Mouse (Mus musculus) Muller cell, postnatal 12 days (primary cell): ENCODE data around the gene Hc.

Source experiments
- DNase-seq: peaks from one replicate; pipeline ENCODE4 v3.0.0-alpha.2; 2015; ENCODE audit errors: inconsistent ontology term

Gene Hc

GRCm38 (mm10) chr2:35061338-35061737 is at the start of gene Hc:
Gene Hc, minus strand, starts transcription at chr2:35061438.
- no peak for DNase-seq

- no peak for DNase-seq
These were observed 49.3 kb upstream of the Hc start for GRCm38 (mm10) chr2:35110521-35110920.

GRCm38 (mm10) chr2:35109924-35110304 is 48.7 kb upstream of the Hc start:
- no peak for DNase-seq

GRCm38 (mm10) chr2:35109141-35109923 is 48.1 kb upstream of the Hc start, which contains the start of gene Cntrl:
Gene Cntrl, plus strand, starts transcription at chr2:35109492.
- peak; percentile 96 for DNase-seq

DNA sequence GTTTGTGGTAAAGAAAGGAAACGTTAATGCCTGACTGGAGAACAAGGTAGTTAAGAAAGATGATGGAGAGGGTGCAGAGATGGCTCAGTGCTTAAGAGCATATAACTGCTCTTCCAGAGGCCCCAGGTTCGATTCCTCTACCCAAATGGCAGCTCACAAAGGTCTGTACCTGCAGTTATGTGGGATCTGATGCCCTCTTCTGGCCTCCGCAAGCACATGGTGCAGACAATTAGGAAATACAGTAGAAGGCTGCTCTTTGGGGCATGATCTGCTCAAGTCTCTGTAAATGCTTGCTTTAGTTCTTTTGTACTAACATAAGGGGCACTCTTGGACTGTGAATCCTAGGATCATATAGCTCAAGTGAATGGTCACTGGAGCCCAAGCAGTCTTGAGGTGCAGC is 47.5 kb upstream of the Hc start:
- DNase-seq = peak; percentile 70

DNA sequence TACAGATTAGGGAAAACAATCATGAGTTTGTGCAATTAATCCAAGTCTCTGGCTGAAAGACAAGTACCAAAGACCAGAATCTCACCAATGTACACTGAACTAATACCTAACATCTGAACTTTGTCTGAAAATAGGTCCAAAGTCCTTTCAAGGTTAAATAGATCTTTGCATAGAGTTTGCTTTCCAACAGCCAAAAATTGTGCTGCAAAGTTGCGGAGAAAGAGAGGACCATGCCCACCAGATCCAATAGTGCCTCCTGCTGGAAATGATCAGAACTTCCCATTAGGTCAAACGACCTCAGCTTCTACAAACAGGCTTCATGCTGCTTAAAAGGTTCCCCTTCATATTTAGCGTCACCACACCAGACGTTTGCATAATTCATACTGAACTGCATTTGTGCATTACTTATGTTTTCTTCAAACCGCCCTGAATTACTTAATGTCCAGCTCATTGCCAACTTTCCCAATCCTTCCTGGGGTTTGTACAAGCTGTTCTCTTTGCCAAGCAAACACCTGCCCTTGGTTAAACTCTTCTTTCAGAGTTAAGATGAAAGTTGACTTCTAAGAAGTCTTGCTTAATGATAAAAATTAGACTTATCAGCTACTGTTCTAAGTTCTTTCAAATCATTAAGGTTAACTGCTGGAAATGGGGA is 46.9 kb upstream of the Hc start:
- no peak for DNase-seq

DNA sequence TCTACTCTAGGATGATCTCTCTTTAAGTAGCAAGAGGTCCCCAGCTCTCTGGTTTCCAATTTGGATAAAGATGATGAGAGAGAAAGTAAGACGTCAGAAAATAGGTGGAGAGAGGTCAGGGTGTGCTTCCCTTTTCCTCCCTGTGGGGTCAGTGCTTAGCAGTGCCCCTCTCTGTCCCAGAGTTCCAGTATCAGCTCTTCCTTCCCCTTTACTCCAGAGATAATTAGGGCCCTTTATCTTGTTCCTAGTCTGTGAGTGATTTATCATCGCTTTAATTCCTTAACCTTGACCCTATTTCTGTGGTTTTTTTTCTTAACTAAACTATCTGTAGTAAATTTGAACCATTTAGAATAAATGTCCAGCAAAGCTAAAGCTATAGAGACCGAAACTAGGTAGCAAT is 43.6 kb upstream of the Hc start:
- no peak for DNase-seq

DNA sequence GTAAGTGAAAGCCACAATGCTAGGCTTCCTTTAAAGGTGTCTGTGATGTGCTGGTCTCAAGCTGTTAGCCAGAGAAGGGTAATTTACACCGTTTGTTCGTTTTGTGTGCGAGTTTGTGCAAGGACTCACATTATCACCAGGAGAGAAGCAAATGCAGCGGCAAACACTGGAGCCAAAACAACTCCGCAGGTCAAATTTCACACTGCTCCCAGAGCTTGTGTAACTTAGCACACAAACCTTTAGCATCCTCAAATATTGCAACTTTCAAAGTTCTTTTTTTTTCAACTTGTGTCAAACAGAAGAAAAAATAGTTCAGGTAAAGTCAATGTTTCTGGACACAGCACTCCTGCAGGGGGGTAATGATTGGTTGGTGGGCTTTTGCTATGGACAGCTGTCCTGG is 42.3 kb upstream of the Hc start:
- no peak for DNase-seq

DNA sequence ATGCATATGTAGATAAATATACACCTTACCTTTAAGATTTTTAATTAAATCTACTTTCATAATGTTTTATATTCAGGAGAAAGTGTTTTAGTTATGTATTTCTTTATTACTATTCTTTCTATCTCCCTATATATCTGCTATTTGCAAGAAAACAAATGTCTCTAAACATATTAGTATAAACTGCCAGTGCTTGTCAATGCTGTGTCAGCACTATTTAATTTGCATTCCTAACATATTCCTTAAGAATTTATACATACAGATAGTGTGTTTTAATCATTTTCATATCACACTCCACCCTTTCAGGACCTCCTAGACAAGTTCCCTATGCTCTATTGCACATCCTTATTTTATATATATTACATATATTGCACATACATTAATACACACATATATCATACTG is 41.5 kb upstream of the Hc start:
- no peak for DNase-seq

DNA sequence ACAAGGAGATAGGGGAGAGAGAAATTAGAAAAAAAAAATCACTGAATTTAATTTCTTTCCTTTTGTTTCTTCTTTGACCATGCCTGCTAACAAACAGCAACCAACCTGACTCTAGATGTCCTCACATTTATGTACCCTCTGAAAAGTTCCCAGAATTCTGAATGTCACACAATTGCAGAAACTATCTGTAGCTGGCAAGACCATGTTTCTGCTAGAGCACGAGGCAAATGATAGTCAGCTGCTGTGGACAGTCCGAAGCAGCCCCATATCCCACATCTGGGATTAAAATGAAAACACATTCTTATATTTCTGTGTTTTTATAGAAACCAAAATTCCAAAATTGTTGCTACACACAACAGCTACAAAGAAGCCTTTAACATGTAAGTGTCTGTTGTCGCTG is 40.2 kb upstream of the Hc start, which contains the start of gene AI182371:
AI182371 (minus strand) TSS at position 101 of the 400 bp plus-strand sequence.
- no peak for DNase-seq

DNA sequence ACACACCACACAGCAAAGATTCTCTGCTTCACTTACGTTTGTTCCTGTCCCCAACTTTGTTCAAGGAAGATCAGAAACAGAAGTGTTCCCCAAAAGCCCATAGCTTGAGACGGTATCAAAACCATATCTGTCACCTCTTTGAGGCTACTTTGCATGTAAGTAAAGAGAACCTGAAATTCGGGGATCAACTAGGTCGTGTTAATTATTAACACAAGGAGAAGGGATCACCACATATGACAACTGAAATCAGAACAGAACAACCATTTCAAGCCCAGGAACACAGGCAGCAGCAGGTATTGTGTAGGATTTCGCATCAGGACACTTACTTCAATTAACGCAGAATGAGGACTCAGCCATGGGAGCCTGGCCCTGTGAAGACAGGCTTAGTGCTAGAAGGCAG is 39.3 kb upstream of the Hc start:
- DNase-seq = no peak

GRCm38 (mm10) chr2:35087418-35087817 is 26.2 kb upstream of the Hc start:
- no peak for DNase-seq

- no peak for DNase-seq
These were observed 17.9 kb upstream of the Hc start for GRCm38 (mm10) chr2:35079166-35079565.

GRCm38 (mm10) chr2:35074328-35074727 is 13.1 kb upstream of the Hc start:
- DNase-seq = no peak

- no peak for DNase-seq
These were observed 11.3 kb upstream of the Hc start for GRCm38 (mm10) chr2:35072547-35072946.

DNA sequence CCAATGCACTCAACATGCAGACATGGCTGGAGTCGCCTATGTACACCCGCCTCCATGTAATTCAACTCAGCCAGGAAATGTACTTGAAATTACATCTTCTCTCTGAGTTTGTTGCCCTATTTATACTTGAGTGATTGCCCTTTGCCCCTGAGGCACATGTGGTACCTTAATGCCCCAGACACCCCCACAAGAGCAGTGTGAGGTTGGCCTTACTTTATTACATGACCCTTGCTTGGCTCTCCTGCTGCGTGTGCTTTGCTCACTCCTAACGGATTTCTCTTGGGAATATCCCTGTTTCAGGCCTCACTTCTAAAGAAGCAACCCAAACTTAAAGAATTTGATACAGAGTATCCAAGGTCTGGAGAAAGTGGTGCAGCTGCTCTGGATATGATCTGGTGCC is 9.0 kb upstream of the Hc start:
- no peak for DNase-seq

DNA sequence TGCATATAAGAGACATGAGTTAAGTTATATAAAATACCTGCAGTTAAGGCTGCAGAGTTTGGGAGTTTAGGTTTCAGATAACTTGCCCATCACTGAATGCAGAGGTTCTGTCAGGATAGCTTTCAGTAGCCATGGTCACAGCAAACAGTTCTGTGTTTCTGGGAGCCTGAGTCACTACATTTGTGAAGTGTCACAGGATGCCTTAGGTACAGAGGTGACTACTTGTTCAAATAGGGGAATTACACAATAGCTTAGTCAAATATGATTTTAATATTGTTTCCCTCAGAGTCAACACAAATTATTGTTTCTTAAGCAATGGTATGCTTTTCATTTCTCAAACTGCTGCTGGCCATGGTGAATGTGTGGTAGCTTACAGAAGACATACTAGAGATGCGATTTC is 7.9 kb upstream of the Hc start:
- DNase-seq = no peak

DNA sequence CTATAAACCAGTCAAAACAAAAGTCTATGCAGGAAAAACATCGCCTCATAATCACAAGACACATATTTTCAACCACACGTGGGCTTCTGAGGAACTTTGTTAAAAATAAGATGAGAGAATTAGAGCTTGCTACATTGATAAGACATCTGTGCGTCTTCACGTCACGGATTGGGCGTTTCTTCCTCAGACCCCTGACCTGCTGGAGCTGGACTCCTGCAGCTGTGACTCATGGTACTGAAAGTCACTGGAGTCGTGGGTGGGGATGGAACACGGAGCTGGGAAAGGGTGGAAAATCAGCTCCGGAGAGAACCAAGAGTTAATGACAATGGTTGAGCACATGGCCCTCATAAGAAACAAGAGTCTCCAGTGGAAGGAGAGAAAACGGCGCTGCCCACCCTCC is 5.9 kb upstream of the Hc start:
- no peak for DNase-seq

GRCm38 (mm10) chr2:35066525-35067082 is 5.4 kb upstream of the Hc start:
- DNase-seq = no peak

GRCm38 (mm10) chr2:35063333-35064030 is 2.2 kb upstream of the Hc start:
- no peak for DNase-seq

DNA sequence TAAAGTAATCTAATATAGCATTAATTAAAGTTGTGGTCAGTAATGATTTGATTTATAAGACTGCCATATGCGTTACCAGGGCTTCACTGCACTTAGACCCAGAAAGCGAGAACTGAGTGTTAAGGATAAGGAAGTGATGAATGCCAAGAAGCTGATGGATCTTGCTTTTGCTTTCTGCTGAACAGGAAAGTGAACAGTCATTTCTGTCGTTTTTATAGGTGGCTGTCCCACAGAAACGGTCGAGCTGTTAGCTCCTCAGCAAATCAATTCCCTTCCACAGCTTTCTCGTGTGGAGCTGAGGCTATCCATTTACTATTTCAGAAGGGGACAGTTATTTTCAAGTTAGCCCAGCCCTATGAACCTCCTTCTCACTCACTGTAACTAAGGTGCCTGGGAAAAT is 341 bp downstream of the Hc start:
- no peak for DNase-seq

- no peak for DNase-seq
These were observed 982 bp downstream of the Hc start for GRCm38 (mm10) chr2:35060256-35060655.
